Mouse (Mus musculus): ENCODE results near the gene Rps11.

DNA sequence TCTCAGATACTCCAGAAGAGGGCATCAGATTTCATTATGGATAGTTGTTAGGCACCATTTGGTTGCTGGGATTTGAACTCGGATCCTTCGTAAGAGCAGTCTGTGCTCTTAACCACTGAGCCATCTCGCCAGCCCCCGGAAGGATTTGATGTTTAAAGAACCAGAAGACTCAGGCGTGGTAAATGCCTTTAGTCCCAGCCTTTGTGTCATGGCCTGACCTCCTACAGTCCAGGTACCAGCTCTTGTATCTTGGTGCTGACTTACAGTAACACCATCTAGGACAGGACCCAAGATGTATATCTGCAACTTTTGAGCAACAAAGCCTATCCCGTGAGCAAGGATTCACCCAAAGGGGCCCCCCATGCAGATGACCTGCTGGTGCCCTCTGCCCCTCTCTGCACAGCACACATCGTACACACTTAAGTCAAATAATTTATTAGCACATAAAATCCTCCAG is 933 bp upstream of the Rps11 start:
- TF ChIP-seq CTCF (IDR thresholded peaks at IDR 0.05) (no peak), POLR2A (IDR thresholded peaks at IDR 0.05; ENCODE audit: insufficient read depth, low read depth, low read length) (peak; percentile 32; the same call in 1 of the 2 replicates), EP300 (IDR thresholded peaks at IDR 0.05; ENCODE audit: insufficient read depth, low read depth, low read length) (no peak)
